Mouse (Mus musculus) CH12.LX (cell line): ENCODE measurements around the gene Cbx6. TPM values are rescaled to one million over a fixed set of nuclear protein-coding genes. Genes with fewer than 3 reads are reported as not detected.
A peak's percentile ranks its signal among the peaks of the same experiment; 100 is the strongest.

Experiments
- DNase-seq: peaks from one replicate; pipeline ENCODE4 v3.0.0-alpha.2; 2013; ENCODE audit errors: extremely low read depth
- H3K27ac ChIP-seq: 2 replicates; pipeline ENCODE4 v1.5.1; 2012; ENCODE audit warnings: low read depth, mild to moderate bottlenecking, control low read depth, moderate library complexity; ENCODE audit not compliant: insufficient read depth
- H3K27me3 ChIP-seq: replicated peaks from 2 replicates; pipeline ENCODE3; 2012; ENCODE audit warnings: inconsistent platforms
- H3K36me3 ChIP-seq, 2 experiments: replicated peaks in 1 of 2; 2 replicates each; pipeline versions ENCODE3 to v1.6.1; 2012; ENCODE audit warnings: inconsistent platforms in 1 of 2, low read length in 1 of 2, mild to moderate bottlenecking in 1 of 2, mixed read lengths in 1 of 2, moderate library complexity in 1 of 2; ENCODE audit not compliant: control insufficient read depth in 1 of 2, insufficient read depth in 1 of 2
- H3K4me1 ChIP-seq, 2 experiments: 2 replicates each; pipeline ENCODE4 v1.6.1; 2012; ENCODE audit warnings: inconsistent platforms in 1 of 2, moderate library complexity in 1 of 2; ENCODE audit not compliant: insufficient read depth in 2 of 2, control insufficient read depth in 1 of 2
- H3K4me2 ChIP-seq: 2 replicates; pipeline ENCODE4 v1.6.1; 2012; ENCODE audit warnings: low read depth, mild to moderate bottlenecking, control low read depth; ENCODE audit not compliant: poor library complexity, insufficient read depth, severe bottlenecking
- H3K4me3 ChIP-seq, 3 experiments: fragments of 150-350 bp in 1 of 3; sonication (generic) in 1 of 3; replicated peaks in 1 of 3; 2 replicates each; pipeline versions ENCODE3 to v1.5.1; 2011 to 2012; ENCODE audit warnings: low read depth in 2 of 3, low read length in 2 of 3, mild to moderate bottlenecking in 2 of 3, moderate library complexity in 2 of 3, control low read depth in 1 of 3, improper control_type of control experiment in 1 of 3, inconsistent platforms in 1 of 3, mixed read lengths in 1 of 3; ENCODE audit not compliant: poor library complexity in 1 of 3
- H3K79me2 ChIP-seq: replicated peaks from 2 replicates; pipeline ENCODE4 v1.6.1; 2012; ENCODE audit warnings: mild to moderate bottlenecking, moderate library complexity; ENCODE audit not compliant: control insufficient read depth, poor library complexity, insufficient read depth, severe bottlenecking; ENCODE audit errors: extremely low read depth
- H3K9ac ChIP-seq: 2 replicates; pipeline ENCODE4 v1.6.1; 2012; ENCODE audit warnings: low read depth, mild to moderate bottlenecking, control low read depth, moderate library complexity; ENCODE audit not compliant: insufficient read depth
- H3K9me3 ChIP-seq: replicated peaks from 2 replicates; pipeline ENCODE3; 2012; ENCODE audit warnings: low read length, inconsistent platforms, mixed read lengths
- BHLHE40 ChIP-seq: IDR thresholded peaks from 2 replicates; pipeline ENCODE4 v1.6.1; 2011; ENCODE audit warnings: mild to moderate bottlenecking, low read depth, low read length, improper control_type of control experiment
- CHD2 ChIP-seq: IDR thresholded peaks from 2 replicates; pipeline ENCODE4 v1.6.1; 2011; ENCODE audit warnings: low read length, improper control_type of control experiment
- E2F4 ChIP-seq: IDR thresholded peaks from 2 replicates; pipeline ENCODE4 v1.6.1; 2011; ENCODE audit warnings: low read depth, low read length, improper control_type of control experiment; ENCODE audit not compliant: insufficient replicate concordance
- ELF1 ChIP-seq: IDR thresholded peaks from 2 replicates; pipeline ENCODE4 v1.6.1; 2014; ENCODE audit warnings: low read depth, mild to moderate bottlenecking, inconsistent platforms, low read length, improper control_type of control experiment
- EP300 ChIP-seq: IDR thresholded peaks from 2 replicates; pipeline ENCODE4 v1.6.1; 2011; ENCODE audit warnings: low read length, improper control_type of control experiment
- ETS1 ChIP-seq: conservative IDR thresholded peaks from 2 replicates; pipeline ENCODE4 v1.6.1; 2012; ENCODE audit warnings: low read depth, mild to moderate bottlenecking, inconsistent platforms, low read length, improper control_type of control experiment, moderate library complexity
- GABPA ChIP-seq: IDR thresholded peaks from 2 replicates; pipeline ENCODE4 v1.6.1; 2012; ENCODE audit warnings: low read depth, low read length, improper control_type of control experiment, inconsistent platforms; ENCODE audit not compliant: insufficient replicate concordance
- IRF4 ChIP-seq: IDR thresholded peaks from 2 replicates; pipeline ENCODE4 v1.6.1; 2014; ENCODE audit warnings: low read depth, mild to moderate bottlenecking, inconsistent platforms, low read length, improper control_type of control experiment
- JUN ChIP-seq: IDR thresholded peaks from 2 replicates; pipeline ENCODE4 v1.6.1; 2011; ENCODE audit warnings: low read depth, mild to moderate bottlenecking, low read length, improper control_type of control experiment, moderate library complexity; ENCODE audit not compliant: insufficient read depth
- JUND ChIP-seq: conservative IDR thresholded peaks from 2 replicates; pipeline ENCODE4 v1.6.1; 2011; ENCODE audit warnings: low read depth, low read length, improper control_type of control experiment
- MAFK ChIP-seq: IDR thresholded peaks from 2 replicates; pipeline ENCODE4 v1.6.1; 2011; ENCODE audit warnings: low read length, improper control_type of control experiment; ENCODE audit not compliant: insufficient replicate concordance
- MAX ChIP-seq: IDR thresholded peaks from 2 replicates; pipeline ENCODE4 v1.6.1; 2011; ENCODE audit warnings: low read length, improper control_type of control experiment
- MAZ ChIP-seq: IDR thresholded peaks from 2 replicates; pipeline ENCODE4 v1.6.1; 2012; ENCODE audit warnings: low read depth, mild to moderate bottlenecking, inconsistent platforms, low read length, improper control_type of control experiment, moderate library complexity
- MEF2A ChIP-seq: IDR thresholded peaks from 2 replicates; pipeline ENCODE4 v1.6.1; 2014; ENCODE audit warnings: low read depth, mild to moderate bottlenecking, inconsistent platforms, low read length, improper control_type of control experiment, borderline replicate concordance
- MXI1 ChIP-seq: IDR thresholded peaks from 2 replicates; pipeline ENCODE4 v1.6.1; 2011; ENCODE audit warnings: mild to moderate bottlenecking, low read depth, low read length, improper control_type of control experiment
- MYC ChIP-seq: IDR thresholded peaks from 2 replicates; pipeline ENCODE4 v1.6.1; 2011; ENCODE audit warnings: low read depth, mild to moderate bottlenecking, improper control_type of control experiment, low read length
- NELFE ChIP-seq: IDR thresholded peaks from 2 replicates; pipeline ENCODE4 v1.6.1; 2011; ENCODE audit warnings: low read depth, low read length, improper control_type of control experiment
- NRF1 ChIP-seq: IDR thresholded peaks from 2 replicates; pipeline ENCODE4 v1.6.1; 2014; ENCODE audit warnings: low read depth, mild to moderate bottlenecking, inconsistent platforms, low read length, improper control_type of control experiment, moderate library complexity
- PAX5 ChIP-seq: IDR thresholded peaks from 2 replicates; pipeline ENCODE4 v1.6.1; 2012; ENCODE audit warnings: low read length, inconsistent platforms, mixed read lengths
- POLR2AphosphoS2 ChIP-seq: IDR thresholded peaks from 2 replicates; pipeline ENCODE4 v1.6.1; 2011; ENCODE audit warnings: low read depth, low read length, improper control_type of control experiment
- RAD21 ChIP-seq: IDR thresholded peaks from 2 replicates; pipeline ENCODE4 v1.6.1; 2011; ENCODE audit warnings: low read depth, mild to moderate bottlenecking, low read length, improper control_type of control experiment, moderate library complexity
- RCOR1 ChIP-seq: conservative IDR thresholded peaks from 2 replicates; pipeline ENCODE4 v1.6.1; 2012; ENCODE audit warnings: low read depth, mild to moderate bottlenecking, inconsistent platforms, low read length, improper control_type of control experiment
- SIN3A ChIP-seq: IDR thresholded peaks from 2 replicates; pipeline ENCODE4 v1.6.1; 2012; ENCODE audit warnings: low read length, improper control_type of control experiment, inconsistent platforms
- SMC3 ChIP-seq: IDR thresholded peaks from 2 replicates; pipeline ENCODE4 v1.6.1; 2011; ENCODE audit warnings: low read depth, low read length, improper control_type of control experiment
- TCF12 ChIP-seq: IDR thresholded peaks from 2 replicates; pipeline ENCODE4 v1.6.1; 2014; ENCODE audit warnings: low read depth, mild to moderate bottlenecking, inconsistent platforms, low read length, improper control_type of control experiment
- ZKSCAN1 ChIP-seq: IDR thresholded peaks from 2 replicates; pipeline ENCODE4 v1.6.1; 2012; ENCODE audit warnings: low read depth, inconsistent platforms, low read length, improper control_type of control experiment, borderline replicate concordance
- ZMIZ1 ChIP-seq: IDR thresholded peaks from 2 replicates; pipeline ENCODE4 v1.6.1; 2012; ENCODE audit warnings: low read depth, mild to moderate bottlenecking, inconsistent platforms, low read length, improper control_type of control experiment
- dilution Hi-C: fragments of 300-500 bp; cut with MboI; formaldehyde crosslinking; loops from 2 replicates; pipeline ENCODE4 v1.14.3; 2020; ENCODE audit warnings: low sequenced_read_pairs; ENCODE audit not compliant: extremely low pct_unique_long_range_greater_than_20kb, extremely low pct_ligation_motif_present
- in situ Hi-C: fragments of 300-500 bp; cut with MboI; formaldehyde crosslinking; loops from 3 replicates; pipeline ENCODE4 v1.14.3; 2019; ENCODE audit warnings: low sequenced_read_pairs, low pct_ligation_motif_present, low pct_unique_long_range_greater_than_20kb, mixed read lengths
- polyA plus RNA-seq: library from polyadenylated mRNA; unstranded; fragments of >175 nt; gene quantifications from 2 replicates; pipeline ENCODE4 v1.2.1, GENCODE M21; 2012; ENCODE audit warnings: low read depth; ENCODE audit not compliant: insufficient read length
- total RNA-seq, 2 experiments: library from RNA; depleted of rRNA; stranded (reverse); fragments of 300-350 nt in 1 of 2; fragments of >200 nt in 1 of 2; gene quantifications; 2 replicates each; pipeline ENCODE4 v1.2.3; 2012 to 2014

Gene Cbx6
- total and polyA plus RNA-seq, 3 experiments: 11.1 to 40.7 (median 29.9) TPM

- Histone ChIP-seq H3K79me2 (no peaks in the 10 kb centered on the region), H3K9ac (no peak overlapping the region), H3K9me3 (no peaks in the 10 kb centered on the region), H3K27me3 (peaks cover 29% of the 10 kb centered on the region), H3K36me3 (no peaks in the 10 kb centered on the region), H3K27ac (no peak overlapping the region), H3K4me2 (no peak overlapping the region), H3K4me3 (no peak overlapping the region), H3K4me1 (peaks cover 6 to 13% of the 10 kb centered on the region in 2 experiments; a peak in 3 of 4 replicates)
- in situ Hi-C loops: no loop called here
- dilution Hi-C loops: no loop called here
- peak; percentile 78 for TF ChIP-seq MAFK
- TF ChIP-seq SMC3: no peak
- no peak for TF ChIP-seq POLR2AphosphoS2
- no peak for TF ChIP-seq GABPA
- no peak for TF ChIP-seq ELF1
- TF ChIP-seq MYC: peak; percentile 61; the same call in 1 of the 2 replicates
- TF ChIP-seq ZKSCAN1: no peak
- peak; percentile 96 for TF ChIP-seq EP300
- no peak for TF ChIP-seq JUN
- TF ChIP-seq NELFE: no peak
- no peak for TF ChIP-seq MAZ
- TF ChIP-seq E2F4: no peak
- peak; percentile 54; the same call in 1 of the 2 replicates for TF ChIP-seq MEF2A
- TF ChIP-seq MXI1: 0 out of 2 replicates have a peak, but pooled peaks have one; percentile 51
- peak; percentile 68 for TF ChIP-seq TCF12
- peak; percentile 96 for TF ChIP-seq RCOR1
- 0 out of 2 replicates have a peak, but pooled peaks have one; percentile 26 for TF ChIP-seq CHD2
- peak; percentile 68 for TF ChIP-seq SIN3A
- no peak for TF ChIP-seq NRF1
- no peak for TF ChIP-seq RAD21
- no peak for TF ChIP-seq ZMIZ1
- peak; percentile 97 for TF ChIP-seq IRF4
- peak; percentile 22; the same call in 1 of the 2 replicates for TF ChIP-seq JUND
- no peak for TF ChIP-seq PAX5
- TF ChIP-seq MAX: no peak
- TF ChIP-seq BHLHE40: peak; percentile 69
- peak; percentile 29; the same call in 1 of the 2 replicates for TF ChIP-seq ETS1
- peak; percentile 60 for DNase-seq
Measured at GRCm38 (mm10) chr15:79840281-79840680, 5.8 kb upstream of the Cbx6 start.
